Mouse (Mus musculus): ENCODE results near the gene Prtn3.

The Prtn3 gene

DNA sequence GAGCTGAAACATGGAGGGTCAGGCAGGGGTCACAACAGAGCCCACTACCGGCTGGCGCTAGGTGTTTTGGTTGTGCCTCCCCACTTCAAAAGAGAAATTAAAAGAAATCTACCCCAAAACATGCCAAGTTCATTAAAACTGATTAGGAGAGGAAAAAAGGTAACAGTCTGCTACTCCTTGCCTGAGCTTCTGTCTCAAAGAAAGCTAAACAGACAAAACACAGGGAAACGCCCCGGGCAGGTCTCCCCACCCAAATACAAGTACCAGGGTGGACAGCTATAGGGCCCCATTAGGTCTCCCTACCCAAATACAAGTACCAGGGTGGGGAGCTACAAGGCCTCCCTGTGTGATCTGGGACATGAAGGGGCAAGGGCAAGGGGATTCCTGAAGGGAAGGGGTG is 36.3 kb downstream of the Prtn3 start, which contains the start of gene Gm26602:
Gene Gm26602 (plus strand): TSS at position 301 of the 400 bp plus-strand sequence.
- DNase-seq, result no peak

DNA sequence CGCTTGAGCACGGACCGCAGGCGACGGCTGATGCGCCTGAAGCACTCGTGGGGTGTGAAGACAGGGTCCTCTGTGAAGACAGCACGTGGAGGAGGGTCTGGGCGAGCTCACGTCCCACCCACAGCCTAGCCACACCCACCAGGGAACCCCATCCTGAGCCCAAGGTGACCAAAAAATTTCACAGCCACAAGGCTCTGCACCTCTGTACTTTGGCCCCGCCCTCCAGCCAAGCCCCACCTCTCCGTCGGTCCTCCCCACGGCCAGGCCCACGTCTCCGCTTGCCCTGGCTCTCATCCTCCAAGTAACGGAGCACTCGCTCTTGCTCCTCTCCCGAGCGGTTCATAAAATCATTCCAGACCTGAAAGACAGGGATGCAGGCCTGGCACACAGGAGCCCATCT is 38.1 kb downstream of the Prtn3 start:
- no peak for DNase-seq

DNA sequence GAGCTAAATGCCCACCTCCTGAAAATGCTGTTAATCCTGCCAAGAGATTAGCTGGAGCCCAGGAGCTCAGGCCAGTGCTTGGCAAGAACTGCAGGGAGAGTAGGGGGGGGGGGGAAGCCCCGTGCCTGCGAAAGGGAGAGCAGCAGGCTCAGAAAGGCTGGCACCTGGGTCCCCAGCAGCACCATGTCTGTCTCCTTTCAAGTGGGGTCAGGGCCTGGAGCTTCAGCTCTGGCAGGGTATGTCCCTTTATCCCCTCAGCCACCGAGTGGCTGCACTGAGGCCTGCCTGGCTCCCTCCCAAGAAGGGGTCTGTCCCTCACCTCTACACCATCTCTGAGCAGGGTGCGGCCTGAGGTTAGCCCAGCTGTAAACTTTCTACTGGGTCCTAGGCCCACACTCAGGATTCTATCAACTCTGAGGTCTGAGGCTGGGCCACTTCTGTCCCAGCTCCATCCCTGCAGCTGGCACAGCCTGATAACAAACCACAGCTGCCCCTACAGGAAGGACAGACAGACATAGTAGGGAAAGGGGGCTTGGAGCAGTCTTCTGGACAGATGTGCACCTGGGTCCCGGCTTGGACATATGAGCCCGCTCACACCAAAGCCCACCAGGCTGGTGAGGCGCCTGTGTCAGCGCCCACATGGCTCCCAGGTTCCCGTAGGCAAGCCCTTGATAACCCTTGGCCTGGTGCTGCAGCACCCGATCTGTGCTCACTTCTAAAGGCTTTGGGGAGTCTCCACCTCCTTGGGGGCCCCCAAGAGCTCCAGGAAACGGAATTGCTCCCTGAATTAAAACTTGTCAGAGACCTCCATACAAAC is 40.1 kb downstream of the Prtn3 start:
- no peak for DNase-seq

DNA sequence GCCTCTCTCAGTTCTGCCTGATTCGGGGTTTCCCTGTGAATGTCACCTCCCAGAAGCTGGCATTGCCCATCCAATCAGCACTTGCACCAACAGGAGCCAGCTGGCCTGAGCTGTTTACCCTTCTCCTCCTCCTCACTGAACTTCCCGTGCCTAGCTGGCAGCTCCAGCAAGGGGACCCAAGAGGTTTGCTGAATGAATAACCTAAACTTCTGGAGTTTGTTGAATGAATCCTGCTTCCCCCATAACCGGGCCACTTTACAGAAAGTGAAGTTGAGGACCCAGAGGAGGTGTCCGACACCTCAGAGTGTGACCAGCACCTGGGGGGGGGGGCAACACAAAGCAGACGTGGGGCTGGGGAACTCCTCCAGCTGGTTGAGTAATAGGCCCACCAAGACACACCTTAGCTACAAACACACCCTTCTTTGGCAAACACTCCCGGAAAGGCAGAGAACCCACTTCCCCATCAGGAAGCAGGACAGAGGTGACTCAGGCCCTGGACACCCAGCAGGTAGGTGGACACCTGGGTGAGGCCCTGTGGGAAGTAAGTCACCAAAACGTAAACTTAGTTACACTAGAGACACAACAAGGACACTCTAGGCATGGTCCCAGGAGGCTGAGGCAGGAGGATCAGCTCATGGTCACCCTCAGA is 40.8 kb downstream of the Prtn3 start:
- DNase-seq, result no peak

DNA sequence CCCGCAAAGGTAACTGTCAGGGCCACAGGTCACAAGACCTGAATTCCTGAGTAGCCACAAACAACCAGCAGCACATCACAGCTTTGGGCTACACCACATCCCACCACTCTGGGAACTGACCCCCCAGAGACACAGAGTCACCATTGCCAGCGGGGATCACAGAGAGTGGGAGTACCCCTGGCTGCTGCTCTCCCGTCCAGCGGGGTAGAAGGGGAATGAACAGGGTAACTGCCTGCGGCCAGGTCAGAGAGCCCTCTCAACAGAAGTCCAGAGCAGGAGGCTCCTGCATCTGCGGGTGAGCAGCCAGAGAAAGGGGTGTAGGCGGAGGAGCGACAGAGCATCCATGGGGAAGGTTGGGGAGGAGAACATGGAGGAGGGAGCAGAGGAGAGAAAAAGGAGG is 41.8 kb downstream of the Prtn3 start:
- DNase-seq, result no peak

DNA sequence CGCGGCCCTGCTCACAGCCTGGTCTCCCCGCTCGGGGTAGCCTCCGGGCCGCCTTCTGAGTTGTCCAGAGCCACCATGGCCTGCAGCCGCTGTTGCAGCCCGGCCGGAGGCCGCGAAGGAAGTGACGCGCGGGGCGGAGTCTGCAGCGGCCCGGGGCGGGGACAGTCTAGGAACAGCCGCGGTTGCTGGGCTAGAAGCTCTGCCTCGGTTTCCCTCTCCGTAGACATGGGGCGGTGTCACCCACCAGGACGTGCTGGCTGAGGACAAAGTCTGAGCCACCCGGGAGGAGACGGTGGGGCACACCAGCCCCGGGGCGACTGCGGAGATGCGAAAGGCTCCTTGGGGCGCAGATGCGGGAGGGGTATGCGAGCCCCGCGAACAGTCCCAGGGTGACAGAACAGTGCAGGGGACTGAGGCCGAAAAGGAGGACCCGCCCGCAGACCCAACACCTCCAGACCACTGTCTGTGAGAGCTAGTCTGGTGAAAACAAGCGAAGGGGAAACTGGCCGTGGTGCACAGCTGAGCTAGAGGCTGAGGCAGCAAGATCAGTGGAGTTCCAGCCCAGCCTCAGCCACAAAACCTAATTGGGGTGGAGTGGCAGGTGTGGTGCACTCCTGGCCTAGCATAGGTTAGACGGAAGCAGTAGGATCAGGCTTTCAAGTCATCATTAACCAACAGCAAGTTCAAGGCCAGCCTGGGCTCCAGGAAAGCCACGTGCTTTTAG is 42.7 kb downstream of the Prtn3 start, which contains the start of gene Kiss1r:
Gene Kiss1r (plus strand): TSS at position 164 of the 724 bp plus-strand sequence.
- peak; percentile 82 to 86 for DNase-seq

DNA sequence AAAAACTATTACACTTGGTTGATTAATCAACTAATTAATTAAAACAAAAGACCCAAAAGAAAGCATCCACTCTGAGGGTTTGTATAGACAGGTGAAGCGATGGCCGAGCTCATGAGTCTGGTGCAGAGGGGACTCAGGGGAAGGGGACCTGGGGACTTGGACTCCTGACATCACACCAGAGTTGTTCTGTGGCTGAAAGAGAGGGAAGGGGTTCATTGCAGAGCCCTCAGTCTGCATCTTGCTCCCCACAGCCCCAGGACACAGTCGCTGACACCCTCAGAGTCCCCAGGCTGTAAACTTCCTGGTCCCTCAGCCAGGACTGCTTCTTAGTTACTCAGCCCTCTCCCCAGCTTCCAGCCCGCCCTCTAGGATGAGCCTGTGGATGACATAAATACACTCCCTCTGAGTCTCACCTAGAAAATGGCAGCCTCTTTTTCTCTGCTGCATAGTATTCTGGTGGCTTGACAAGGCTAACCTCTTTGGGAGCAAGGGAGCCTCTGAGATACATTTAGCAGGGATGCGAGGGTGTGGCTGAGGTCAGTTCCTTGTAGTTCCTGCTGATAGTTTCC is 43.3 kb downstream of the Prtn3 start:
- DNase-seq, result no peak

DNA sequence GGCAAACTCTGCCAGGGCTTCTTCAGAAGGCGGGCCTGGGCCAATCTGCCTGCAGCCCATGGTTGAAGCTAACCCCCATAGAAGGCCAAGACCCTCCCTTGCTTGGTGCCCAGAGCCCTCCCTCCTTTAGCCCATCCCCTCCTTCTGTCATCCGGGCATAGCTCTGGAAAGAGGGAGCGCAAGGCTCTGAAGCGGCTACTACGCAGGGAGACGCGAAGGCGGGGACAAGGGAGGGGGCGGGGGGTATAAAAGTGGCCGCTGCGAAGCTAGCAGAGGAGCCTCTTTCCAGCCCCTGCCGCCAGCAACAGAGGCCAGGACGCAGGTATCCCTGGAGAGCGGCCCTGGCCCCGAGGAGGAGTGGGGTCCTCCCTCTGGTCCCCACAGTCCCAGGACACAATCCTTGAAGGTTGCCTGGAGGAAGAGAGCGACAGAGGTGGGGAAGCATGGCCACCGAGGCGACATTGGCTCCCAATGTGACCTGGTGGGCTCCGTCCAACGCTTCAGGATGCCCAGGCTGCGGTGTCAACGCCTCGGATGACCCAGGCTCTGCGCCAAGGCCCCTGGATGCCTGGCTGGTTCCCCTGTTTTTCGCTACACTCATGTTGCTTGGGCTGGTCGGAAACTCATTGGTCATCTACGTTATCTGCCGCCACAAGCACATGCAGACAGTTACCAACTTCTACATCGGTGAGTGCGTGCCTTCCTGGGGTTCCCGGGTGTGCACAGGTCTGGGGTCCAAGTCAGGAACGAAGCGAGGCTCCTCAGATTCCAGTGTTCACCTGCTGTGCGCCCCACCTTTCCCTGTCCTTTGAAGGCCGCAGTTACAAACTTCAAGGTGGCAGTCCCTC is 44.2 kb downstream of the Prtn3 start:
- DNase-seq, result no peak

DNA sequence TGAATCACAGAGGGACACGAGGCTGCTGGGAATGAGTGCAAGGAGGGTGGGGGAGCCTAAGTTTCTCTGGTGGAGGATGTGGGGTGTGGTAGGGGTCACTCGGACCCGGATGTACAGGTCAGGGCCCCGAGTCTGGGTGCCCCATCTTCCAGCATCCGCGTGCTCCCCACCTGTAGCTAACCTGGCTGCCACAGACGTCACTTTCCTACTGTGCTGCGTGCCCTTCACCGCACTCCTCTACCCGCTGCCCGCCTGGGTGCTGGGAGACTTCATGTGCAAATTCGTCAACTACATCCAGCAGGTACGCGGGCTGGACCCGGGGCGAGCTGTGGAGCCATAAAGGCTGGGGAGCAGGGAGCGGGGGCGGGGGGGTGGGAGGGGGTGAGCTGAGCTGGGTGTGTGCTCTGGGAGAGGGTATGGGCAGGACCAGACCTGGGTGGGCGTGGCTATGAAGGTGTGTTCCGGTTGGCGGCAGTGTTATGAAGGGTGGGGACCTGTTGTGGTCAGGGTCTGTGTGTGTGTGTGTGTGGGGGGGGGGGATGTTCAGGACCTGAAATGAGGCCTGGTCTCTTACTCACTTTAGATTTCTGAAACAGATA is 45.1 kb downstream of the Prtn3 start:
- no peak for DNase-seq

DNA sequence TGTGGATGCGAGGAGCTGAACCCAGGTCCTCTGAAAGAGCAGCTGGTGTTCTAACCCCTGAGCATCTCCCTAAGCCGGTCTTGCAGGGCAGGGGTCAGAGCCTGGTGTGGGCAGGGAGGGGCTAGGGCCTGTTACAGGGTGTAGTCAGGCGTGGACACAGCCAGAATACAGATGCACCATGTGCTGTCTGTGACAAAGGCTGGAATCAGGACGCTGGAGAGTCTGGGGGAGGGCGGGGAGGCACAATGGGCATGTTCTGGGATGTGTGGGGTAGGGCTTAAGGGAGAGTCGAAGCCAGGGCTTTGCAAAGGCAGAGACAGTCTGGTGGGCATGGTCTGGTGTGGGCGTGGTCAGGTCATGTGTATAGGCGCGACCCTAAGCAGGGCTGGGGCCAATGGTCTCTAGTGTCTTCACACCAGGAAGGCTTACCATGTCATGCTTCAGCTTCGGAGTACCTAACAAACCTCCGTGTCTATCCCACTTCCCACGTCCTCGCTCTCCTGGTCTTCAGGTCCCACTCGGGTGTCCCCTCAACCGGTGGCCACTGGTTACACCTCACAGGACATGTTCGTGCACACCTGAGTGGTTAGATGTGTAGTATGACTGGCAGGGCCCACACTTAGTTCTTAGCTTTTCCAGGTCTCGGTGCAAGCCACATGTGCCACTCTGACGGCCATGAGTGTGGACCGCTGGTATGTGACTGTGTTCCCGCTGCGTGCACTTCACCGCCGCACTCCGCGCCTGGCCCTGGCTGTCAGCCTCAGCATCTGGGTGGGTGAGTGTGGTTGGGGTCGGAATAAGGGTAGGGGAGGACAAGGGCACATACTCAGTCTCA is 46.0 kb downstream of the Prtn3 start:
- DNase-seq, result no peak

DNA sequence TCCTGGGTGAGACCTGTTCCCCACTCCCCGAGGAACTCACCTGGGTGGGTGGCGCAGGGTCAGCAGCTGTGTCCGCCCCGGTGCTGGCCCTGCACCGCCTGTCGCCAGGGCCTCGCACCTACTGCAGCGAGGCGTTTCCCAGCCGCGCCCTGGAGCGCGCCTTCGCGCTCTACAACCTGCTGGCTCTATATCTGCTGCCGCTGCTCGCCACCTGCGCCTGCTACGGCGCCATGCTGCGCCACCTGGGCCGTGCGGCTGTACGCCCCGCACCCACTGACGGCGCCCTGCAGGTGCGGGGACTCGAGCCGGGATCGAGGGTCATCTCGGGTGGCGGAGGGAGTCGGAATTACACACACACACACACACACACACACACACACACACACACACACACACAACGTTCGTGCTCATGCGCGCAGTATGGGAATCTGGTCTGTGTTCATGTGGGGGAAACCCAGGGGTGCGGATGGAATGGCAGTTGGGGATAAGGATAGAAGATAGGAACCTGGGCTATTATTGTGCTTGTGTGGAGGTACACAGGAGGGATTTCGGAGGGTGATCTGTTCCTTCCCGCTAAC is 46.8 kb downstream of the Prtn3 start, which contains the start of gene R3hdm4:
Gene R3hdm4 (minus strand): TSS at position 251 of the 578 bp plus-strand sequence.
- no peak for DNase-seq

DNA sequence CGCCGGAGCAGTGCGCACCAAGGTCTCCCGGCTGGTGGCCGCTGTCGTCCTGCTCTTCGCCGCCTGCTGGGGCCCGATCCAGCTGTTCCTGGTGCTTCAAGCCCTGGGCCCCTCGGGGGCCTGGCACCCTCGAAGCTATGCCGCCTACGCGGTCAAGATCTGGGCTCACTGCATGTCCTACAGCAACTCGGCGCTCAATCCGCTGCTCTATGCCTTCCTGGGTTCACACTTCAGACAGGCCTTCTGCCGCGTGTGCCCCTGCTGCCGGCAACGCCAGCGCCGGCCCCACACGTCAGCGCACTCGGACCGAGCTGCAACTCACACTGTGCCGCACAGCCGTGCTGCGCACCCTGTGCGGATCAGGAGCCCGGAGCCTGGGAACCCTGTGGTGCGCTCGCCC is 47.3 kb downstream of the Prtn3 start:
- DNase-seq, result no peak

DNA sequence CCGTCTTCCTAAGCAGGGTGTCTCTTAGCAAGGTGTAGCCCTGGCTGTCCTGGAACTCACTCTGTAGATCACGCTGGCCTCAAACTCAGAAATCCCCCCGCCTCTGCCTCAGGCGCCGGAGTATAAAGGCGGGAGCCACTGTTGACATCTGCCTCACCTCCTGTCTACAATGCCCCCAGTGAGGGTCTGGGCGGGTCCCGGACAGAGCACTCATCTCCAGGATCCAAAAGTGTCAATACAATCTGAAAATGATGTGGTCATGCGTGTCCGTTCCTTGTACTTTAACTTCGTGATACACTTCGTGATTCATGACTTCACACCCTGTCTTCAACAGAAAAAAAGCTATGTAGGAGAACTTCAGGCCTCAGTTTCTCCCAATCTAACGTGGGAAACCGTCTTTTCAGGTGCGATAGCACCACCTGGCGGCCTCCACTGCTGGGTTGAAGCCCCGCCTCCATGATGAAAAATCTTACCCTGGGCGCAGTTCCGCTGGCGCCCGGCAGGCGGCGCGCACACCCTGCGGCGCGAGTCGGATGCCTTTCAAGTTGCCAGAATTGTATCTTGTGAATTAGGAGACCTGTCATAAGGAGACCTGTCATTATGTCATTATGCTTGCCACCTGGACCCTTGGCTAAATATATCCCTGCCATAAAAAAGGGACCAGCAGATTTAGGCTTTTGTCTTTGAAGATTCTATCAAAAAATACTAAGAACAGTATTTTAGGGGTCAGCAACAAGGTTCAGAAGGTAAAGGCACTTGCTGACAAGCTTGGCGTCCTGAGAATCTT is 50.9 kb downstream of the Prtn3 start:
- DNase-seq, result peak; percentile 95 to 99

DNA sequence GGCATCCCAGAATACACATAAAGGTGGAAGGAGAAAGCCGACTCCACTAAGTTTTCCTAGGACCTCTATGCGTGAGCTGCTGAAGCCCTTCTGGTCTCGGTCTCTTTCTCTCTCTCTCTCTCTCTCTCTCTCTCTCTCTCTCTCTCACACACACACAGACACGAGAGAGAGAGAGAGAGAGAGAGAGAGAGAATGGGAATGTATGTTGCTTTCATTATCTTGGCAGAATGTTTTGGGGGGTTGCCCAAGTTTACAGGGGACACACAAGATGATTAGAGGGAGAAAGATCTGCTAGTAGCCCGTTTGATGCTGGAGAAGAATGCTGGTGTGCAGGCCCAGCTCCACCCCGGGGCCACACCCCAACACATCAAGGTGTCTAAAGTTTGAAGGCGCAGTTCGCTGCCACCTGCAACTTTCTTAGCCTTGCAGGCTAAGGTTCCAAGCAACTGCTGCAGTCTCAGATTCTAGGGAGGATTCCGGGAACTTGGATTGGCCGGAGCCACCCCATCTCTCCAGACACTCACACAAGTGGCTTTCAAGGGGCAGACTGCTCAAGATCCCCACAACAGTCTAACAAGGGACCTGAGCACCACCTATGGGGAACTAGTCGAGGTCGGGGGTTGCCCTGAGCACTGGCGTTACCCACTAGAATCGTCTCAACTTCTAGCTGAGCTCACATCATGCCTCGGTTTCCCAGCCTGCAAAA is 51.7 kb downstream of the Prtn3 start:
- no peak for DNase-seq

DNA sequence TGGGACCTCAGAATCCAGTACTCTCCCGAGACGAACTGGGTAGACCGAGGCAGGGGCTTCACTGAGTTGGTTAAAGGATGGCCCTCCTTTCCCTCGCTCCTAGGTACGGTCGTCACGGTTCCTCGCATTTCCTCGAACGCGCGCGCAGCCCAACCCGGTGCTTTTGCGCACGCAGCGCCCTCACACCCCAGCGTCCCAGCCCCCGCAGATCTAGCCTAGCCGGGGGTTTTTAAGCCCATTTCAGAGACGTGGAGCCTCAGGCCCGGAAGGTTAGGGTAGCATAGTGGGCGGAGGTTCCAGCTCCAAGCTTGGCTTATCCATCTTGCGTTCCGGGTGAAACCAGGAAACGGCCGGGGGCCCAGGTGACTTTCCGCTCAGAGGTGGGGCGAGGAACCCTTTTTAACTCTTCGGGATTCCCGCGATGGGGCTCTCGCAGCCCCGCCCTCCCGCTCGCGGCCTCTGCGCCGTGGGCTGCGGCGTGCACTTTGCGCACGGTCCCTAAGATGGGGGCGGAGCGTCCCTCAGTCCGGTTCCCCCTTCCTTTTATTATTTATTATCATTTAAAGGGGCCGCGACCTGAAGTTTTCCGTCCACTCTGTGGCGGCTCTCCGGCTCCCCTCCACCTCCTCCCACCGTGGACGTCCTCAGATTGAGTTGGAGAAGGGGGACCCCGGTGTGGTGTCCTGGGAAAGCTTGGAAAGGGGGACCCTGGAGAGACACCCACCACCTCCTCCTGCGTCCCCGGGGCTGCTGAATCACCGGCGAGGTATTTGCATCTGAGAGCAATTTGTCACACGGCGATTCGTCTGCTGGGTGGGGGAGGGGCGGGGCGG is 52.4 kb downstream of the Prtn3 start, which contains the start of gene Arid3a:
Gene Arid3a (plus strand): TSS at position 553 of the 833 bp plus-strand sequence.
- peak; percentile 87 to 90 for DNase-seq

DNA sequence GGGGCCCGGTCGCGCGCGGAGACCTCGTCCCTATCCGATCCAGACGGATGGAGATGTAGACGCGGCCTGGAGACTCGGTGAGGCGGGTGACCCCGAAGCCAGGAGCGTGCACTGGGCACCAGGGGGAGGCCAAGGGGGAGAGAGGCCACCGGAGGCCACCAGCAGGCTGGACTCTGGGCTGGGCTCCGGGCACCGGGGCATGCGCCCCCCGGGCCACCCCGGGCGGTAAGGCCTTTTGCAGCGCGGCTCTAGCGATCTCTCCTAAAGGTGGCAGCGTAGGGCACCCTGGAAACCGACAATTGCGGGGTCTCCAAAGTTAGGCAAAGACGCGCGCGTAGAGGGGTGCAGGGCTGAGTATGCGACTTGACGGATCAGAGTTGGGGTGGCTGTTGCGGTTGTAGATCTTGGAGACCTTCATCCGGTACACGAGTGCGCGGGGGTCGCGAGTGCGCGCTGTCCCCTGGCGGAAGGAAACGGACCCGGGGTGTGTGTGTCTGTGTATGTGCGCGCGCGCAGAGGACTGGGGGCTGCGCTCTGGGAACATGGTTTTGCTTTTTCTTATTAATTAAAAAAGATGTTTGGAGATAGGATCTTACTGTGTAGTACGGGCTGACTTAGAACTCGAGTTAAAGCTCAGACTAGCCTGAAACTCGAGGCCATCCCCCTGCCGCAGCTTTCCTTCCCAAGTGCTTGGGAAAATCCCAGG is 53.2 kb downstream of the Prtn3 start:
- DNase-seq, result peak in 1 of 2 experiments; percentile 50
